Comparison of ENCODE assay signal across 30 mouse cellular contexts in the genomic region with DNA sequence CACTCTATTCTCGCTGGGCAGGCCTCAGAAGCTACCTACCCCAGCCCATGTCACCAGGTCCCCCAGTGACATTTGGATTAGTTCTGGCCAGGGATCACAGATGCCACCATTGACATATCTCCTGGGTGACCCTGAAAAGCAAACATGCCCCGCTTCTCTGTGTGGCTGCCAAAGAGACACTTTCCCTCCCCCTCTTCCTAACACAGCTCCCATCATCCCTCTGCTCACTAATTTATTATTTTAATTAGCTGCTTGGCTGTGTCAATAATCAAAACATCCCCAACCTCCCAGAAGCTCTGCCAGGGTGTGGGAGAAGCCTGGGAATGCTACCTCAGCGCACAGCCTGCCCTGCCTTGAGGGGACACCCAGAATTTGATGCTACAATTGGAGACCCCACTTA. TPM values are rescaled to one million over a fixed set of nuclear protein-coding genes. Genes with fewer than 3 reads are reported as not detected.
DNase-seq lines count a peak whose midpoint lies in the region; ATAC-seq lines count a peak whose summit lies in the region.
"Had no signal": no experiment of that assay in that cellular context is flagged by ENCODE, and none has a peak within 500 bp of the region (broad histone marks: within the 10 kb centered on the region; RNA-seq: fewer than 3 reads in every experiment).

No protein-coding gene starts in this region.

- H3K9me3 ChIP-seq in hindbrain, embryonic 13.5 days = no peaks in the 10 kb centered on the region
- H3K9me3 ChIP-seq in hindbrain, embryonic 11.5 days (ENCODE audit: control insufficient read depth, low read length) = no peaks in the 10 kb centered on the region
- no peaks in the 10 kb centered on the region for H3K9me3 ChIP-seq in midbrain, embryonic 15.5 days
- H3K9me3 ChIP-seq in midbrain, embryonic 11.5 days (ENCODE audit: control insufficient read depth, low read length) = no peaks in the 10 kb centered on the region
- H3K9me3 ChIP-seq in neural tube, embryonic 14.5 days (ENCODE audit: control insufficient read depth, low read length) = no peaks in the 10 kb centered on the region
- H3K9me3 ChIP-seq: embryonic facial prominence, embryonic 10.5 days; embryonic facial prominence, embryonic 15.5 days; lung, embryonic 15.5 days; midbrain, embryonic 12.5 days had no signal

- peaks cover 13% of the 10 kb centered on the region for H3K36me3 ChIP-seq in hindbrain, embryonic 13.5 days
- no peaks in the 10 kb centered on the region for H3K36me3 ChIP-seq in hindbrain, embryonic 11.5 days (ENCODE audit: control insufficient read depth, insufficient read depth, low read length)
- no peaks in the 10 kb centered on the region for H3K36me3 ChIP-seq in midbrain, embryonic 15.5 days (replicated peaks)
- no peaks in the 10 kb centered on the region for H3K36me3 ChIP-seq in midbrain, embryonic 11.5 days (ENCODE audit: control insufficient read depth, insufficient read depth, low read length)
- no peaks in the 10 kb centered on the region for H3K36me3 ChIP-seq in neural tube, embryonic 14.5 days (ENCODE audit: control insufficient read depth, insufficient read depth, low read length)
- H3K36me3 ChIP-seq: heart, embryonic 13.5 days had no signal

- peak; percentile 30 for DNase-seq in adrenal gland, adult 8-10 months
- DNase-seq in adrenal gland, postnatal 10 days = no peak
- DNase-seq in hindbrain, embryonic 11.5 days (ENCODE audit: low spot score) = no peak
- DNase-seq in midbrain, embryonic 11.5 days (ENCODE audit: low spot score, missing footprints) = no peak
- no peak for DNase-seq in cerebellum, postnatal 10 days
- DNase-seq: cerebellum, adult 2 months; cerebellum, postnatal 25 days; gastrocnemius, postnatal 10 days; heart, postnatal 10 days; kidney, adult 11 months; kidney, postnatal 14 days; right cerebral cortex, adult 18-20 months; spleen, adult 18-20 months; thymus, postnatal 14 days had no signal

- H3K9ac ChIP-seq in hindbrain, embryonic 13.5 days = no peak overlapping the region
- no peak overlapping the region for H3K9ac ChIP-seq in hindbrain, embryonic 11.5 days (ENCODE audit: low read depth, low read length)
- H3K9ac ChIP-seq in midbrain, embryonic 15.5 days = no peak overlapping the region
- no peak overlapping the region for H3K9ac ChIP-seq in midbrain, embryonic 11.5 days (ENCODE audit: low read length)
- H3K9ac ChIP-seq in neural tube, embryonic 14.5 days (replicated peaks; ENCODE audit: low read depth, low read length) = no peak overlapping the region
- H3K9ac ChIP-seq: embryonic facial prominence, embryonic 15.5 days; heart, embryonic 13.5 days; limb, embryonic 13.5 days; lung, embryonic 15.5 days; midbrain, embryonic 12.5 days; neural tube, embryonic 12.5 days had no signal

- H3K27ac ChIP-seq in hindbrain, embryonic 13.5 days = peak overlapping the region; percentile 60; the same call in 1 of the 2 replicates
- no peak overlapping the region for H3K27ac ChIP-seq in hindbrain, embryonic 11.5 days (ENCODE audit: low read depth, low read length)
- no peak overlapping the region for H3K27ac ChIP-seq in midbrain, embryonic 15.5 days
- no peak overlapping the region for H3K27ac ChIP-seq in midbrain, embryonic 11.5 days (ENCODE audit: low read depth, low read length)
- H3K27ac ChIP-seq in neural tube, embryonic 14.5 days (ENCODE audit: low read depth, low read length) = peak overlapping the region; percentile 23; the same call in 1 of the 2 replicates
- H3K27ac ChIP-seq: embryonic facial prominence, embryonic 10.5 days; embryonic facial prominence, embryonic 15.5 days; heart, embryonic 13.5 days; left cerebral cortex, adult 2 months; limb, embryonic 13.5 days; lung, embryonic 15.5 days; midbrain, embryonic 12.5 days; neural tube, embryonic 12.5 days had no signal

- no peak overlapping the region for H3K4me2 ChIP-seq in hindbrain, embryonic 13.5 days
- H3K4me2 ChIP-seq in hindbrain, embryonic 11.5 days (replicated peaks; ENCODE audit: low read depth, low read length) = no peak overlapping the region
- H3K4me2 ChIP-seq in midbrain, embryonic 15.5 days = no peak overlapping the region
- H3K4me2 ChIP-seq in midbrain, embryonic 11.5 days = no peak overlapping the region
- no peak overlapping the region for H3K4me2 ChIP-seq in neural tube, embryonic 14.5 days (ENCODE audit: low read depth, low read length)
- H3K4me2 ChIP-seq: embryonic facial prominence, embryonic 15.5 days; heart, embryonic 13.5 days; limb, embryonic 13.5 days; liver, embryonic 11.5 days; lung, embryonic 15.5 days; midbrain, embryonic 12.5 days; neural tube, embryonic 12.5 days had no signal

- peaks cover 17% of the 10 kb centered on the region for H3K4me1 ChIP-seq in hindbrain, embryonic 13.5 days (replicated peaks)
- no peaks in the 10 kb centered on the region for H3K4me1 ChIP-seq in hindbrain, embryonic 11.5 days (replicated peaks; ENCODE audit: control insufficient read depth, insufficient read depth, low read length)
- peaks cover 6% of the 10 kb centered on the region; the same call in 1 of the 2 replicates for H3K4me1 ChIP-seq in midbrain, embryonic 15.5 days
- no peaks in the 10 kb centered on the region for H3K4me1 ChIP-seq in midbrain, embryonic 11.5 days (ENCODE audit: control insufficient read depth, insufficient read depth, low read length)
- no peaks in the 10 kb centered on the region for H3K4me1 ChIP-seq in neural tube, embryonic 14.5 days (ENCODE audit: control insufficient read depth, insufficient read depth, low read length)
- H3K4me1 ChIP-seq: heart, embryonic 13.5 days; neural tube, embryonic 12.5 days had no signal

- ATAC-seq in hindbrain, embryonic 13.5 days (ENCODE audit: low FRiP score) = no peak
- ATAC-seq in hindbrain, embryonic 11.5 days (ENCODE audit: low FRiP score) = no peak
- 0 out of 2 replicates have a peak, but pooled peaks have one; percentile 25 for ATAC-seq in midbrain, embryonic 15.5 days (replicated peaks)
- no peak for ATAC-seq in midbrain, embryonic 11.5 days (ENCODE audit: low FRiP score)
- ATAC-seq in neural tube, embryonic 14.5 days (ENCODE audit: low read depth) = peak; percentile 36; the same call in 1 of the 2 replicates
- ATAC-seq: inflammation-experienced regulatory T-cells, adult 6 months had no signal

- no peaks in the 10 kb centered on the region for H3K27me3 ChIP-seq in hindbrain, embryonic 13.5 days
- H3K27me3 ChIP-seq in hindbrain, embryonic 11.5 days (ENCODE audit: control insufficient read depth, insufficient read depth, low read length) = no peaks in the 10 kb centered on the region
- no peaks in the 10 kb centered on the region for H3K27me3 ChIP-seq in midbrain, embryonic 15.5 days (replicated peaks)
- no peaks in the 10 kb centered on the region for H3K27me3 ChIP-seq in midbrain, embryonic 11.5 days (ENCODE audit: control insufficient read depth, insufficient read depth, low read length)
- no peaks in the 10 kb centered on the region for H3K27me3 ChIP-seq in neural tube, embryonic 14.5 days (ENCODE audit: control insufficient read depth, insufficient read depth, low read length)
- H3K27me3 ChIP-seq: embryonic facial prominence, embryonic 15.5 days; lung, embryonic 15.5 days; neural tube, embryonic 12.5 days had no signal

- WGBS in hindbrain, embryonic 13.5 days = 40% methylated on average over 3 of the region's 3 CpGs
- WGBS in hindbrain, embryonic 11.5 days = 78% methylated on average over 3 of the region's 3 CpGs
- WGBS in midbrain, embryonic 15.5 days = 69% methylated on average over 3 of the region's 3 CpGs
- WGBS in midbrain, embryonic 11.5 days = 71% methylated on average over 3 of the region's 3 CpGs
- WGBS in neural tube, embryonic 14.5 days = 41% methylated on average over 3 of the region's 3 CpGs

- no peak overlapping the region for H3K4me3 ChIP-seq in hindbrain, embryonic 13.5 days
- H3K4me3 ChIP-seq in hindbrain, embryonic 11.5 days (ENCODE audit: low read depth, low read length) = no peak overlapping the region
- no peak overlapping the region for H3K4me3 ChIP-seq in midbrain, embryonic 15.5 days
- no peak overlapping the region for H3K4me3 ChIP-seq in midbrain, embryonic 11.5 days (ENCODE audit: low read depth, low read length)
- H3K4me3 ChIP-seq in neural tube, embryonic 14.5 days (ENCODE audit: low read depth, low read length) = no peak overlapping the region
- H3K4me3 ChIP-seq: embryonic facial prominence, embryonic 10.5 days; embryonic facial prominence, embryonic 15.5 days; heart, embryonic 13.5 days; left cerebral cortex, adult 2 months; limb, embryonic 13.5 days; lung, embryonic 15.5 days; midbrain, embryonic 12.5 days; neural tube, embryonic 12.5 days had no signal

RNA-seq across cellular contexts. Expression of gene Tspan11, which starts 29.6 kb away (rescaled TPM):
- total RNA-seq in adrenal gland, adult 8-10 months (2022) = 10 to 100 TPM in 2 of 4 experiments, 1 to 10 TPM in 2; 7.3 to 21.2 (median 12.3) TPM
- 1 to 10 TPM; 4.1 to 5.0 TPM for total RNA-seq in adrenal gland, postnatal 10 days (2021)
- polyA plus RNA-seq in hindbrain, embryonic 13.5 days (2015; fragmentation: Nextera tagmentation; extraction: Ambion mirVana) = 8.6 and 8.7 TPM in 2 replicates
- 17.4 and 17.9 TPM in 2 replicates for polyA plus RNA-seq in hindbrain, embryonic 11.5 days (2014; fragmentation: Nextera tagmentation; extraction: Ambion mirVana)
- polyA plus RNA-seq in midbrain, embryonic 15.5 days (2015; fragmentation: Nextera tagmentation; extraction: Ambion mirVana) = 4.8 and 6.9 TPM in 2 replicates
- 10.8 and 13.3 TPM in 2 replicates for polyA plus RNA-seq in midbrain, embryonic 11.5 days (2014; fragmentation: Nextera tagmentation; extraction: Ambion mirVana)
- 3.2 and 4.0 TPM in 2 replicates for polyA plus RNA-seq in neural tube, embryonic 14.5 days (2014; fragmentation: Nextera tagmentation; extraction: Ambion mirVana)
- total RNA-seq: hematopoietic stem cell, adult 5-6 weeks; megakaryocyte progenitor cell, adult 5-6 weeks; MEL had no signal
- polyA plus RNA-seq: inflammation-experienced regulatory T-cells, adult 6 months had no signal

Comparison
In these comparisons a context has a peak if more than half of its experiments do, and no peak if none do; other contexts are left out.
1. ATAC-seq: peak in midbrain, embryonic 15.5 days (single experiment) and neural tube, embryonic 14.5 days (single experiment); none in hindbrain, embryonic 13.5 days (single experiment), hindbrain, embryonic 11.5 days (single experiment) and midbrain, embryonic 11.5 days (single experiment).
2. H3K27ac ChIP-seq: peak in hindbrain, embryonic 13.5 days (single experiment) and neural tube, embryonic 14.5 days (single experiment); none in hindbrain, embryonic 11.5 days (single experiment), midbrain, embryonic 15.5 days (single experiment) and midbrain, embryonic 11.5 days (single experiment).